Mouse (Mus musculus): ENCODE data around the gene Otop2.

Gene Otop2

DNA sequence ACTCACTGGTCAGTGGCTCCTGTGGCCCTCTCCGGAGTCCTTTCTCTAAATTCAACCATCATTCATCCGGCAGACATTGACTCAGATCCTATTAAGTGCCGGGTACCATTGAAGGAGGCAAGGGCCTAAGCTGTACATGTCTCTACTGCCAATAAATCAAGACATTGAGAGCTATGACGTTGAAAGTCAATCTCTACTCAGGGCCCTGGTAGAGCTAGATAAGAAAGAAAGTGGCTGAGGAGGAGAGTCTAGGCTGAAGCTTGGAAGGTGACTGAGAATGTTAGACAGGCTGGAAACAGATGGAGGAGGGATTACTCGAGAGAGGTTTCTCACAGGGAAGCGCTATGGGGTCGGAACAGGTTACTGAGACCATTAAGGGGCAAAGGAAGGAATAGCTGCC, 63.4 kb downstream of the Otop2 start:
- in situ Hi-C loops (cut with MboI; ENCODE audit: unreplicated experiment in 2 of 2), result loop anchor here in 1 of 2 experiments (25.0 kb wide), 1 partner anchor 442 kb away; the partner anchor contains the start of genes Caskin2, Llgl2 and Tsen54

DNA sequence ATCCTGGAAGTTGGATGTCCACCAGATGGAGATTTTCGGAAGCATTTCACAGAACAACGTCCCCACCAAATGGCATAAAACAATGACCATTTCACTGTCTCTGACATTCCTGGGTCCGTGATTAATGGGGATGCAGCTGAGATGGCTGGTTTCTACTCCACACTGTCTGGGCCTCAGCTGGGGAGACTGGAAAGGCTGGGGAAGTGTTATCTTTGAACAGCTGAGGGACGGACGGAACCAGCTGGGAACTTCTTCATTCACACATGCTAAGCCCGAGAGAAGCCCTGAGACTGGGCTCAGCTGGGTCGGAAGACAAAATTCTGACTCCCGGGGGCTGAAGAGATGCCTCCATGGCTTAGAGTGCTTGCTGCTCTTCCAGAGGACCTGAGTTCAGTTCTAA, 64.4 kb downstream of the Otop2 start:
- in situ Hi-C loops (cut with MboI; ENCODE audit: unreplicated experiment in 2 of 2), result loop anchor here in 1 of 2 experiments (25.0 kb wide), 1 partner anchor 441 kb away; the partner anchor contains the start of genes Caskin2, Llgl2 and Tsen54

DNA sequence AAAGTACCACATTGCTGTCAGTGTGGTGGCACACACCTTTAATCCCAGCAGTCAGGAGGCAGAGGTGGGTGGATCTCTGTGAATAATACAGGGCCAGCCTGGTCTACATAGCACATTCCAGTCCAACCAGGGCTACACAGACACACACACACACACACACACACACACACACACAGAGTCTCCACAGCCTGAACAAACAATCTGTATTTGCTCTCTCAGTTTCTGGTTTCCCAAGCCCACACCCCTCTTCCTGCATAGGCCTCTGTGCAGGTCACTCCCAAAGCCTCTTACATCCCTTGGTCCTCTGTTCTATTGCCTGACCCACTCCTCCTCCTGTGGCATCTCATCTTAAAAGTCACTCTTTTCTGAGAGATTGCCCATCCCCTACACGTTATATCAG, 65.1 kb downstream of the Otop2 start:
- in situ Hi-C loops (cut with MboI; ENCODE audit: unreplicated experiment in 2 of 2), result loop anchor here in 1 of 2 experiments (25.0 kb wide), 1 partner anchor 440 kb away; the partner anchor contains the start of genes Caskin2, Llgl2 and Tsen54

DNA sequence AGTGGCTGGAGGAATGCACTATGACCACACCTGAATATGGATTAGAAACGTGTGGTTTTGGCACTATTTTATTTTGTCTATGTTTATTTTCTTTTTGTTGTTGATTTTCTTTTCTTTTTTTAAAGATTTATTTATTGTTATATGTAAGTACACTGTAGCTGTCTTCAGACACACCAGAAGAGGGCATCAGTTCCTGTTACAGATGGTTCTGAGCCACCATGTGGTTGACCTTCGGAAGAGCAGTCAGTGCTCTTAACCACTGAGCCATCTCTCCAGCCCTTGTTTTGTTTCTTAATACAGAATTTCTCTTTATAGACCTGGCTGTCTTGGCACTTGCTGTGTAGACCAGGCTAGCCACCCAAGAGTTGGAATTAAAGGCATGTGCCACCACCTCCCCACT, 65.8 kb downstream of the Otop2 start:
- in situ Hi-C loops (cut with MboI; ENCODE audit: unreplicated experiment in 2 of 2), result loop anchor here in 1 of 2 experiments (25.0 kb wide), 1 partner anchor 440 kb away; the partner anchor contains the start of genes Caskin2, Llgl2 and Tsen54

DNA sequence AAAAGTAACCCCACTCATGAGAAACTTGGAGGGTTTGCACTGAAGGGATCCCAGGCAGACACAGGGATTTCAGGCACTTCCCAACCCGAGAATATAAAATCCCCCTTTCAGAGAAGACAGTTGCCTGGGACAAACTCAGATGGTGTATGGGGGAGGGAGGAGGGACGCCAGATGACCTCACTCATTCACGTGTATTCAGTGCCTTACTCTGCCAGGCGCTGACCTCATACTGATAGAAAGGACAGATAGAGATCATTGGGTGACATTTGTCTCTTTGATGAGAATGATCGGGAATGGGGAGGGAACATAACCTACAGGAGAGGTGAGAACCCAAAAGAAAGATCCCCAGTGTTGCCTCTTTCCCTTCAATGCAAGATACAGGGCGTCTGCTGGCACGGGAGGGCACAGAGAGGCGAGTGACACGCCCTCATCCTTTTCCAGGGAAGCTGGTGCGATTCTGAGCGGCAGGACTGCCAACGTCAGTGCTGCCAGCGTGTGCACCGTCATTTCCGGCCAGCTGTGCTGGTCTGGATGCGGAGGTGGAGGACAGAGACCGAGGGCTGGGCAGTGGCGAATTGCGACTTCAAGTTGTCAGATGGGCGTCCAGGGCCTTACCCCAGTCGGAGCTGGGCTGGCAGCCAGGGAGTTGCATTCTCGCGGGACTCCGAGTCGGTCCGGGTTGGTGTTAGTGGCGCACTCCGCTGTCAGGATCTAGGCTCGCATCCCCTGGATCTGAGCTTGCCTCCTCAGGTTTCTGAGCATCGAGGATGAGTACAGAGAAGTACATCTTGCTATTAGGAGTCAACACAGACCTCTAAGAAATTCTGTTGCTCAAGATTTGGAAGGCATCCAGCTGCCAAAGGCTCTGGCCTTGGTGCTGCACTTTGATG, 67.1 kb downstream of the Otop2 start:
- in situ Hi-C loops (cut with MboI; ENCODE audit: unreplicated experiment in 2 of 2), result loop anchor here in 1 of 2 experiments (25.0 kb wide), 1 partner anchor 438 kb away; the partner anchor contains the start of genes Caskin2, Llgl2 and Tsen54

DNA sequence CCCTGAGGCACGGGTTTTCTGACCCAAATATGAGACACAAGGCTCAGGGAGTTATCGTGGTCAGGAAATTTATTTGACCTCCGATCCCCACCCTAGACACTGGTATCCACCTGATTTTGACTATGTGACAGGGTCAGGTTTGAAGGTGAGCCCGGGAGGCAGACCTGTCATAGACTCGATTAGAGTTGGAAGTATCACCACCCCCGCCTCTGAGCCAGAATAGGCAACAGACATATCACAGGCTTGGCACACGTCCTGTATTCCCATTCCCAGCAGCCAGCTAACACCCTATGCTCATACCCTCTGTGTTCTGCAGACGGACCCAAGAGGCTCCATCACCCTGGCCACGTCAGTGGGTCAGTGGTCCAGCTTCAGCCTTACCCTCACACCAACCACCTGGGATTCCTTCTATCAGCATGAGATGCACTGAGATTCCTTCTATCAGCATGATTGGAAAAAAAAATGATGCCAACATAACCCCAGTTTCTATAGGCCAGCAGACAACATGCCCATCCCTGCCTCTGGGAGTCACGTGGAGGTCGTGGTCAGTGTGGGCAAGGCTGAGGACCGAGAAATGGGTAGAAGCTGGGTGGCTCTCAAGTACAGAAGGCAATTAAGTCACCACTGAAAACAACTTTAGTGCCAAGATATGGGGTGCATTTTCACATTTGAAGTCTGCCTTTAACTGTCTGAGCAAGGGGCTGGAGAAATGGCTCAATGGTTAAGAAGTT, 67.9 kb downstream of the Otop2 start:
- in situ Hi-C loops (cut with MboI; ENCODE audit: unreplicated experiment in 2 of 2), result loop anchor here in 1 of 2 experiments (25.0 kb wide), 1 partner anchor 437 kb away; the partner anchor contains the start of genes Caskin2, Llgl2 and Tsen54

DNA sequence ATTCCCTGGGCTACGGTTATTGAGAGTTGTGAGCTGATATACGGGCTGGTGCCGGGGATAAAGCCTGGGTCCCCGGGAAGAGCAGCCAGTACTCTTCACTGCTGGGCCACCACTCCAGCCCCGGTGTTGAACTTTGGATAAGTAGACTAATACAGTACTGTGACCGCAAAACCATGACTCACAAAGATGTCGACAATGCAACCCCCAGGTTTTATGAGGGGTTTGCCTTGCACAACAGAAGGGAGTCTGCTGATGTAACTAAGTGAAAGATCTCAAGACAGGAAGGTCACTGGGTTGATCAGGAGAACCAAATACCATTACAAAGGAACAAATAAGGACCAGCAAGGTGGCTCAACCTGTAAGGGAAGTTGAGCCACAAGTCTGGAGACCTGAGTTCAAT, 69.8 kb downstream of the Otop2 start:
- in situ Hi-C loops (cut with MboI; ENCODE audit: unreplicated experiment in 2 of 2), result no loop called here

DNA sequence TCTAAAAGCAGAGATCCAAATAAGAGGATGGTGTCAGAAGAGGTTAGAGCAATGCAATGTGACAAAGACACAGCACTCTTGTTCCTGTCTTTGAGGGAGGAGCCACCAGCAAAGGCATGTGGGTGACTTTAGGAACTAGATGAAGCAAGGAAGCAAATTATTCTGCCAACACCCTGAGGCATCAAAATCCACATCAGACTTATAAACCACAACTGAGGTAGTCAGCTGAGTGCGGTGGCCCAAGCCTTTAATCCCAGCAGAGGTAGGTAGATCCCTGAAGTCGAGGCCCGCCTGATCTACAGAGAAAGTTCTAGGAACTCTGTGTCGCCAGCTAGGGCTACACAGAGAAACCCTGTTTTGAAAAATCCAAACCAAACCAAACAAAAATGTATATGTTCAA, 70.3 kb downstream of the Otop2 start:
- in situ Hi-C loops (cut with MboI; ENCODE audit: unreplicated experiment in 2 of 2), result no loop called here

DNA sequence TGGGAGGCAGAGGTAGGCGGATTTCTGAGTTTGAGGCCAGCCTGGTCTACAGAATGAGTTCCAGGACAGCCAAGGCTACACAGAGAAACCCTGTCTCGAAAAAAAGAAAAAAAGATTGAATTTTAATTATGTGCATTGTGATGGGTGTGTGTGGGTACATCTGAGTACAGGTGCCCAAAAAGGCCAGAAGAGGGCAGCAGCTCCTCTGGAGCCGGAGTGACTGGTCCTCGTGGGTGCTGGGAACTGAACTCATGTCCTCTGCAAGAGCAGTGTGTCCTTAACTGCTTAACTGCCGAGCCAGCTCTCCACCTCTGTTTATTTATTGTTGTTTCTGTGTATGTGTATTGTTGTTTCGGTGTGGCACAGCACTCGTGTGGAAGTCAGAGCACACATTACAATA, 70.9 kb downstream of the Otop2 start:
- in situ Hi-C loops (cut with MboI; ENCODE audit: unreplicated experiment in 2 of 2), result no loop called here

DNA sequence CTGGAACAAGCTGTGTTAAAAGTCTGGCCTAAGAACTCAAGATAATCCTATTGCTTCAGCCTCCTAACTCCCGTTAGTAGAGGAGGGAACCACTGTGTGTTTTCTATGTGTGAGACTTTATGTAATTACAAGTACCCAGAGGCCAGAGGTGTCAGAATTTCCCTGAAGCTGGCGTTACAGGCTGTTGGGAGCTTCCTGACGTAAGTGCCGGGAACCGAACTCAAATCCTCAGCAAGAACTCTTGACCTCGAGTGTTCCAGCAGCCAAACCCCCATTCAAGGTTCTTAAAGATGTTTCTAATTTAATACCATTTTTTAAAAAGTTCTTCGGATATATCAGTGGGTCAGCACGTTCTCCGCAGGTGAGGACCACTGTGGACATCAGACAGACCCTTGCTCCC, 74.3 kb downstream of the Otop2 start:
- in situ Hi-C loops (cut with MboI; ENCODE audit: unreplicated experiment in 2 of 2), result no loop called here
